Mouse (Mus musculus) adrenal gland, postnatal 0 days (tissue): Measurements from ENCODE around the gene Gja8. TPM values are rescaled to one million over a fixed set of nuclear protein-coding genes. Genes with fewer than 3 reads are reported as not detected.

Source experiments
- polyA plus RNA-seq: library from polyadenylated mRNA; unstranded; fragments of >200 nt; fragmentation: Nextera tagmentation; extraction: Ambion mirVana; gene quantifications from 2 replicates; pipeline ENCODE4 v1.2.1, GENCODE M21; 2015

The Gja8 gene
- 0.02 and 0.03 TPM in 2 replicates for polyA plus RNA-seq

GRCm38 (mm10) chr3:96925920-96926319 lies at the start of gene Gja8:
TSS of gene Gja8 (minus strand) at chr3:96926020.

GRCm38 (mm10) chr3:96904851-96905541 lies 20.8 kb downstream of the Gja8 start, which contains the start of gene Gpr89:
TSS of gene Gpr89 (minus strand) at chr3:96905346.

GRCm38 (mm10) chr3:96904393-96904792 lies 21.4 kb downstream of the Gja8 start, which contains the start of gene Gja5:
TSS of gene Gja5 (plus strand) at chr3:96904693.

Other genes starting within 250 kb of the Gja8 start
- 24.3 and 35.9 TPM in 2 replicates for gene Pias3, start 229.6 kb downstream of the Gja8 start, polyA plus RNA-seq
- 5.5 and 10.6 TPM in 2 replicates for gene Nudt17, start 217.5 kb downstream of the Gja8 start, polyA plus RNA-seq
- 21.9 and 26.0 TPM in 2 replicates for gene Polr3c, start 198.4 kb downstream of the Gja8 start, polyA plus RNA-seq
- gene Rnf115, start 198.4 kb downstream of the Gja8 start, polyA plus RNA-seq, result 36.9 and 51.1 TPM in 2 replicates
- 1.8 and 2.4 TPM in 2 replicates for gene Pdzk1, start 96.7 kb downstream of the Gja8 start, polyA plus RNA-seq
- 0.06 and 0.15 TPM in 2 replicates for gene Cd160, start 96.7 kb downstream of the Gja8 start, polyA plus RNA-seq
- gene Gja5, start 21.3 kb downstream of the Gja8 start, polyA plus RNA-seq, result 1.6 and 1.7 TPM in 2 replicates
- gene Gpr89, start 20.7 kb downstream of the Gja8 start, polyA plus RNA-seq, result 28.3 and 36.6 TPM in 2 replicates
- gene Acp6, start 232.8 kb upstream of the Gja8 start, polyA plus RNA-seq, result 25.3 and 42.9 TPM in 2 replicates